Mouse (Mus musculus) bone marrow, adult 2 months (tissue): ENCODE data around the gene Htra2. TPM values are rescaled to one million over a fixed set of nuclear protein-coding genes. Genes with fewer than 3 reads are reported as not detected.
A peak's percentile ranks its signal among the peaks of the same experiment; 100 is the strongest.

Experiments used
- H3K27ac ChIP-seq: fragments of 200-500 bp; 2 replicates; pipeline ENCODE4 v1.5.1; 2012; ENCODE audit warnings: low read depth, mild to moderate bottlenecking, control low read depth, inconsistent platforms, low read length; ENCODE audit not compliant: control insufficient read depth, poor library complexity, insufficient read depth
- H3K4me1 ChIP-seq: fragments of 200-500 bp; 2 replicates; pipeline ENCODE4 v1.6.1; 2011; ENCODE audit warnings: low read length; ENCODE audit not compliant: control insufficient read depth, insufficient read depth
- H3K4me3 ChIP-seq: fragments of 200-500 bp; replicated peaks from 2 replicates; pipeline ENCODE3; 2011; ENCODE audit warnings: mild to moderate bottlenecking, low read depth, low read length, control low read depth; ENCODE audit not compliant: control insufficient read depth
- CTCF ChIP-seq: fragments of 200-500 bp; IDR thresholded peaks from 2 replicates; pipeline ENCODE4 v1.5.1; 2011; ENCODE audit warnings: low read length, control low read depth; ENCODE audit not compliant: control insufficient read depth, insufficient read depth
- POLR2A ChIP-seq: fragments of 200-500 bp; IDR thresholded peaks from 2 replicates; pipeline ENCODE4 v1.6.1; 2011; ENCODE audit warnings: low read depth, mild to moderate bottlenecking, control low read depth, low read length, borderline replicate concordance; ENCODE audit not compliant: control insufficient read depth
- WGBS: fragments of 180-500 bp; shearing (Covaris S2); methylation state at CpG from one replicate; pipeline ENCODE4 v1.1.7; 2018; 5-methylcytosine and 5-hydroxymethylcytosine counted together
- polyA plus RNA-seq: library from polyadenylated mRNA; stranded (reverse); fragments of >200 nt; gene quantifications from 2 replicates; pipeline ENCODE4 v1.2.4, GENCODE M21; 2011; ENCODE audit warnings: low replicate concordance; ENCODE audit not compliant: missing spikeins, insufficient read depth, insufficient read length

Htra2 gene
- polyA plus RNA-seq, 1 experiment: 145 TPM

GRCm38 (mm10) chr6:83087926-83088260 lies 32.8 kb upstream of the Htra2 start:
- WGBS: 52% methylated on average over 9 of the region's 9 CpGs
- Histone ChIP-seq H3K4me1 (no peaks in the 10 kb centered on the region; the same call in 1 of the 2 replicates), H3K4me3 (no peak overlapping the region), H3K27ac (no peak overlapping the region; the same call in 1 of the 2 replicates)
- no peak for TF ChIP-seq POLR2A
- no peak for TF ChIP-seq CTCF

GRCm38 (mm10) chr6:83087205-83087925 lies 32.3 kb upstream of the Htra2 start:
- 20% methylated on average over 47 of the region's 47 CpGs for WGBS
- Histone ChIP-seq H3K27ac (no peak overlapping the region; the same call in 1 of the 2 replicates), H3K4me1 (no peaks in the 10 kb centered on the region), H3K4me3 (peak overlapping the region; percentile 41)
- no peak for TF ChIP-seq POLR2A
- TF ChIP-seq CTCF: no peak

- 2% methylated on average over 37 of the region's 42 CpGs for WGBS
- Histone ChIP-seq H3K4me1 (no peaks in the 10 kb centered on the region), H3K4me3 (peak within 1 kb of the TSS; percentile 41), H3K27ac (no peak within 1 kb of the TSS)
- no peak for TF ChIP-seq POLR2A
Measured at GRCm38 (mm10) chr6:83086121-83087035, 31.3 kb upstream of the Htra2 start, which contains the start of gene Lbx2. Gene Lbx2 (plus strand): TSS chr6:83086367.

GRCm38 (mm10) chr6:83084477-83084876 lies 29.4 kb upstream of the Htra2 start:
- no peak overlapping the region for H3K27ac ChIP-seq
- 58% methylated on average over 6 of the region's 6 CpGs for WGBS
- no peak overlapping the region for H3K4me3 ChIP-seq
- TF ChIP-seq POLR2A: no peak
- TF ChIP-seq CTCF: no peak
- no peaks in the 10 kb centered on the region; the same call in 1 of the 2 replicates for H3K4me1 ChIP-seq

- no peak for TF ChIP-seq POLR2A
- no peak for TF ChIP-seq CTCF
- Histone ChIP-seq H3K4me3 (no peak overlapping the region), H3K4me1 (peaks cover 1% of the 10 kb centered on the region), H3K27ac (no peak overlapping the region)
- 61% methylated on average over 5 of the region's 5 CpGs for WGBS
Measured at GRCm38 (mm10) chr6:83083497-83083896, 28.4 kb upstream of the Htra2 start.

- Histone ChIP-seq H3K4me1 (peaks cover 1% of the 10 kb centered on the region), H3K4me3 (no peak overlapping the region), H3K27ac (no peak overlapping the region)
- WGBS: 95% methylated on average over 5 of the region's 5 CpGs
- TF ChIP-seq POLR2A: no peak
- TF ChIP-seq CTCF: no peak
Measured at GRCm38 (mm10) chr6:83080210-83080609, 25.1 kb upstream of the Htra2 start.

- H3K4me3 ChIP-seq: peak overlapping the region; percentile 86
- peak overlapping the region; percentile 75 for H3K27ac ChIP-seq
- WGBS: under 1% methylated on average over 46 of the region's 46 CpGs
- H3K4me1 ChIP-seq: peaks cover 1% of the 10 kb centered on the region
- TF ChIP-seq POLR2A: peak; percentile 54; the same call in 1 of the 2 replicates
- TF ChIP-seq CTCF: peak; percentile 56
Measured at GRCm38 (mm10) chr6:83078324-83078858, 23.3 kb upstream of the Htra2 start.

- no peak for TF ChIP-seq CTCF
- TF ChIP-seq POLR2A: no peak
- H3K4me3 ChIP-seq: peak within 1 kb of the TSS; percentile 86
- under 1% methylated on average over 54 of the region's 54 CpGs for WGBS
Measured at GRCm38 (mm10) chr6:83077630-83078323, 22.7 kb upstream of the Htra2 start, which contains the start of gene Pcgf1. Gene Pcgf1 (plus strand): TSS chr6:83077869.

More at GRCm38 (mm10) chr6:83077630-83078323, 22.7 kb upstream of the Htra2 start, which contains the start of gene Pcgf1:
- Histone ChIP-seq H3K4me1 (peaks cover 1% of the 10 kb centered on the region), H3K27ac (peak within 1 kb of the TSS; percentile 75)
